Mouse (Mus musculus) embryo, embryonic 9.5 days (tissue): ENCODE data around the gene 6430628N08Rik.

Experiments used
- DNase-seq: peaks from one replicate; pipeline ENCODE4 v3.0.0-alpha.2; 2017; ENCODE audit errors: extremely low spot score

Gene 6430628N08Rik

DNA sequence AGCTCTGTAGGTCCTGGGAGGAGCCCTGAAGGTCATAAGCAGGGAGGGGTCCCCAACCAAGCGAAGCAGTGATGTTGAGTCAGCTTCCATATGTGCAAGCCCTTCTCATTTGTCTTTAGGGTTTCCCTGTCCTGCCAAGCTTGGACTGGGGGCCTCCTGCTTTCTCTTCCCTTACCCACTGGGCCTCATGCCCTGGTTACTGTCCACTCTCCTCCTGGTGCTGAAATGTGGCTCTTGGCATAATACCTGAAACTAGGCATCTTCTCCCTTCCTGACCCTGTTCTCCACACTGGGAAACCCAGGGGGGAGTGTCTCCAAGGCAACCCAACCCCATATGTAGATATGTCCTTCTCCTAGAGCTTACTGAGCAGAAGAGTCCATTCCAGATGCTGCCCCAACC, 3.6 kb upstream of the 6430628N08Rik start:
- no peak for DNase-seq

DNA sequence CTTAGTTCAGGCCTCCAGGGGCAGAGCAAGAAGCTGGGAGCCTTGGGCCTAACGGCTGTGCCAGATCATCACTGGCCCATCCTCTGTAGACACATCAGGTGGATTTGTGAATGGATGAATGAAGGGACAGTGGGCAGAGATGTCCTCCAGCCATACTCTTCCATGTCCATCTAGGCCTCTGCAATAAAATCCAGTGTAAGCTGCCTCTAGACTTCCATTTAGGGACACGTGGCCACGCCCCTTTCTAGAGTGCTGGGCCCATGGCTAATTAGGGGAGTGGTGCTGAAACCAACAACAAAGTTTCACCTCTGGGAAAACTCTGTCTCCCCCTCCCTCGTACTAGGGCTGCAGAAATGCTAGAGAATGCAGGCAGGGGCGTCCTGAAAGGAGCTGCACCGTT, 399 bp upstream of the 6430628N08Rik start:
- DNase-seq: no peak

DNA sequence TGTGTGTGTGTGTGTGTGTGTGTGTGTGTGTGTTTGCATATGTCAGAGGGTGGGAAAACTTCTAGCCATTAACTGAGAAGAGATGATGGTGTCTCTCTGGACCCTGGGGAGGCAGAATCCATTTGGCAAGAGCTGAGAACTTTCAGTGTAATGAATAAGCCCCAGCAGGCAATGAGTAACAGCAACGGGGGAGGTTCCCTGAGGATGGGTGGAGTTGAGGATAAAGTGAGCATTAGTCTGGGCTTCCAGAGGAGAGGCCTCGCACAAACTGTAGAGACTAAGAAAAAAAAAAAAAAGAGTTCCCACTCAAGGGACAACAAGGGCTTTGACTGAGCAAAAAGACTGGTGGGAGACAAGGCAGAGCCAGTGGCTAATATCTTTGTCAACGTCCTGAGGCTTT, 3.8 kb downstream of the 6430628N08Rik start:
- no peak for DNase-seq

DNA sequence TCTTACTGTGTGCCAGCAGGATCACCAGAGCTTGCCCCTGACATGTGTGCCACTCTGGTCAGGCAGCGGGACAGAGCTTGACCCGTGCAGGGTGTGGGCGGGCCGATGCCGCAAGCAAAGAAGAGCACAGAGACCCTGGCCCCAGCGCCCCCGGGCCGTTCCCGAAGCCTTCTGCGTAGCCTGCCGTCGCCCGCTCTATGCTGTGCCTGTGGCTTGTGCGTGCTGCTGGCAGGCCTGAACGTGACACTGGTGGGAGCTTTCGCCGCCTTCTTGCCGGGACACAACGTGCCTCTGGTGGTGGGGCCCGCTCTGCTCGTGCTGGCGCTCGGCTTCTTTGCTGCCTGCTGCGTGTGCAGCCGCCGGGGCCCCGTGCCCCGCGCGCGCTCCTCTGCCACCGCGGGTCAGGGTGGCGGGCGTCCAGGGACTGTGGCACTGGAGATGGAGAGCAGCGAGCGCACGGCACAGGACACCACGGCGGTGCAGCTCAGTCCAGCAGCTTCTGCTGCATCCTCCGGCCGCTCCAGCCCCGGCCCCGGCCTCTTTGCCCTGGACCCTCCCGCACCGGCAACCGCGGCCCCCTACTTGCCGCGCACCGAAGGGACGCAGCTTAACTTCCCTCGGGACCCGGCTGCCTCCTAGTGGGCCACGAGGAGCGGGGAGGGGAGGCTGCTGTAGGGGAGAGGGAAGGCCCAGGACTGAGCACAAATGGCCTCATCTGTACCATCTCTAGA, 7.6 kb downstream of the 6430628N08Rik start:
- DNase-seq: peak; percentile 66

DNA sequence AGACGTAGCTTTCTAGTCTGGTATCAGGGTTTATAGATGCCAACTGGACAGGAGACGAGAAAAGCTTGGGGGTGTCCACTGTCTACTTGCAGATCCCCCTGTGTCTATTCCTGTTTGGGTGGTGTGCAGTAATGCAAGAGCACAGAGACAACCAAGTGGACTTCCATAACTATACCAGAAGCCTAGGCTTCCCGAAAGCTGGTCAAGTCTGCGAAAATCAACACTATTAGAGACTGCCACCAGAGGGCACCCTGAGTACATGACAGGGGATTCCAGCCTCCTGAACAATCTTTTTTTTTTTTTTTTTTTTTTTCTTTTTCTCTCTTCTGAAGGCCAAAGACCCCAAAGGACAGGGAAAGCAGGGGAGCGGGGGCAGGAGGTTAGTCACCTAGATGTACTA, 12.4 kb downstream of the 6430628N08Rik start:
- DNase-seq: peak; percentile 78

DNA sequence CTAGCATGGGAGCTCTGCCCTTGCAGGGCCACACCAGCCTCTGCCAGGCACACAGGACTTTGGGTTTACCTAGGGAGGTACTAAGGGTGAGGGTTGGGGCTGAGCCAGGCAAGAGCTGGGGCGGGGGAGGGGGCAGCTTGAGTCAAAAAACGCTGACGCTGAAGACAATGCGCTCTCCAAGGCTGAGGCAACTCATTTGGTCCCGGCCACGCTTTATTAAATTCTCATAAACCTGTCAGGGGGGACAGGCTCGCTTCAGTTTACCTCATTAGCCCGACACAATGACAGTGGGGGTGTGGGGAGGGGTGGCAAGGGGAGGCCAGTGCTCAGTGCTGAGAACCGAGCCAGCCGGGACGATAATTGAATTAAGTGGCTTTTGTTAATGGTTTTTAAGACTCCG, 13.9 kb downstream of the 6430628N08Rik start:
- peak; percentile 47 for DNase-seq

DNA sequence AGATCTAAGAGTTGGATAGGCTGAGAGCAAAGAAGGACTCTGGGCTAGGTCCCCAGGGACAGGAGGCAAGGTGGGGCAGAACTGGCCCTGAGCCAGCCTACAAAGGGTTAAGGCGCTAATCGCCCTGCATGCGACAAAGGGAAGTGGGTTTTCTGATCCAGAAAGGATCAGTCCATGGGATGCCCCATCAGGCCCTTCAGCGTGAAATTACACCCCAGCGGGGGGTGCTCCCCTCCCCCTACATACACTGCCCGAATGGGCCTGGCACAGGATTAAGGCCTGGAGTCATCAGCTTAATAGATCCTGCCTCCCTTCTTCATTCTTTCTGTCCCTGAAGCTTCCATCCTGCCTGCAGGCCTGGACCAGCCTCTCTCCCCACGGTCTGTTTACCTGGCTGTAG, 15.2 kb downstream of the 6430628N08Rik start:
- peak; percentile 55 for DNase-seq

DNA sequence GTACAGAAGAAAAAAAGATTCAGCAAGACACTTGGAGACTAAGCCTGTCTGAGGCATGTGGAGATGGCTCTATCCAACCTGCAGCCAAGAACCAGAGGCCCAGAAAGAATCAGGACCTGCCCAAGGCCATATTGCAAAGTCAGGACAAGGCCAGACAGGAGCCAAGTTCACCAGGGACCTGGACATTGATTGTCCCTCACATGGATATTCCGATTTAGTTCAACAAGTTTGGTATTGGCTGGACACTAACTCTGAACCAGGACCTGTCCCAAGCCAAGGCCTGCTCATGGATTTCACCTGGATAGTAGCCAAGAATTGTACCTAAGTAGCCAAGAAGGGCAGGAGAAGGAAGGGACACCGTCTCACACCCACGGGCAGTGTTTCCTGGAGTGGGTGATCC, 16.3 kb downstream of the 6430628N08Rik start:
- no peak for DNase-seq

DNA sequence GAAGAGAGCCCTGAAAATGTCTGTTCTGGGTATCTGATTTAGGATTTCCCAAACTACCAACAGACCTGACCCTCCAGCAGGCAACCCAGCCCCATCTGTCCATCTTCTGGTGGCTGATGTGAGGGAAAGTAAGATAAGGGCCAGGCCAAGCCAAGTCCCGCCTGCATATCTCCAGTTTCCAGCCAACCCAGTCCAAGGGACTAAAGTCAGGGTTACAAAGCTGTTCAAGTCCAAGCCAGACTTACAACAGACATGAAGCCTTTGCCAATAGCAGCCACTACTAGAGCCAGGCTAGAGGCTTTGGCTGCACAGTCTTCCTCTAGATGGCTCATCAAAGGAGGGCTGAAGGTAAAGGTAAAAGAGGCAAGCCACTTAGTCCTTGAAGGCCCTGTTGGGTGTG, 17.5 kb downstream of the 6430628N08Rik start:
- DNase-seq: no peak

DNA sequence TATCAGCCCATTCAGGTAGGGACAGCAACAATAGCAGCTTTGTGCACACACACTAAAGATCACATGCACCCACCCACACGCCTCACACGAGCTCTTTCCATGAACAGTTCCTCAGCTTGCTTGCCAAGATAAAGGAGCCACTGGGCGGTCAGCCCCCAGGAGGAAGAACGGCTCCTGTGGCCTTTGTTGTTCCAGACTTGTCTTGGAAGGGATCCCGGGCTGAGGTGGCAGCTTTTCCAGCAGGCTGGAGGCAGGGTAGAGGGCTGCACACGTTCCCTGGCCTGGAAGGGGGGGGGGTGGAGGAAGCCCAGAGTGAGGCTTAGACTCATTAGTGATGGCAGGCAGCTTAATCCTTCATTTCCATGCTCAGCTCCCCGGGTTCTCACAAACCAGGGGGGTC, 18.2 kb downstream of the 6430628N08Rik start:
- no peak for DNase-seq

DNA sequence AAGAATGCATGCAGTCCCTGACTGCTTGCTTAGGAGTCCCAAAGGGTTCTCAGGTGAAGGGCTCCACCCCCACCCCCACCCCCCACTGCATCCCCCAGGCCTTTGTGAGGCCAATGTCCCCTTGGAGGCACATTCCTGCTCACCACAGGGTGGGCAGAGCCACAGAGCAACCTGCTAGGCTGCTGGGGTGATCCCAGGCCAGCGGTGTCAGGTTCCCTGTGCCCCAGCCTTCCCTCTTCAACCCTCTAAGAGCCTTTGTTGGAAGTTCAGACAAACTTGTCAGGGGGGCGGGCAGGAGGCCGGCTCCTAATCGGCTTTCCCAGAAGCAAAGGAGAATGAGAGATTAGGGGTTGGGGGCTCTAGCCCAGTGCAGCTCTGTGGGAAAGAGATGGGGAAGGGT, 21.1 kb downstream of the 6430628N08Rik start:
- DNase-seq: peak; percentile 47

DNA sequence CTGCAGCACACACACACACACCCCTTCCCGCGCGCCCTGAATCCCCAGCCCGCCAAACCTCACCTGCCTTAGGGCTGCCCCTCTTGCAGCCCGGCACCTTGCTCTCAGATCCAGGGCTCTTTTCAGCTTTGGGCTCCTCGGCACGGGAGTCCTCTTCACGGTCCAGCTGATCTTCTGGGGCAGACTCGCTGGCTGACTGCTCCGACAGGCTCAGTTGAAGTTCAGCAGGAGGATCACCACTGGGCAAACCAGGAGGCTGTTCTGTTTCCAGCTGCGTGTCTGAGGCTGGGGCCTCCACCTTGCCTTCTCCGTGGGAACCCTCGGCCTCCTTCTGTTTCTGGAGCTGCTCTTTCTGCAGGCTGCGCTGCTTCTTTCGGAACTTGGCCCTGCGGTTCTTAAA, 29.4 kb downstream of the 6430628N08Rik start:
- no peak for DNase-seq

DNA sequence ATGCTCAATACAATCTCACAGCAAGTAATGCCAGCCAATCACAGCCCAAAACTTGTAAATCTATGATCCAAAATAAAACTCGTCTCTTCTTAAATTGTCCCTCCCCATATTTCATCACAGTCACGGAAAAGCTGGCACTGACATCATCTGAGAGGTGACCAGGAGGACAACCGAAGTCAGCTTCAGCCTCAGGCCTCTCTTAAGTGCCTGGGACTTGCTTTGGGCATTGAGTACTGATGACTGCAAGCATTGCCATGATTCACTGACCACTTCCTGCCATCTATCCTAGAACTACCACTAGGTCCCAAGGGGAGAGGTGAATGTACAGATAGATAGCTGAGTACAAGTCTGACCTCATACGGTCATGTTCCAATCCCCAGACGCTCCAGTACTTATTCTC, 32.2 kb downstream of the 6430628N08Rik start:
- DNase-seq: no peak

DNA sequence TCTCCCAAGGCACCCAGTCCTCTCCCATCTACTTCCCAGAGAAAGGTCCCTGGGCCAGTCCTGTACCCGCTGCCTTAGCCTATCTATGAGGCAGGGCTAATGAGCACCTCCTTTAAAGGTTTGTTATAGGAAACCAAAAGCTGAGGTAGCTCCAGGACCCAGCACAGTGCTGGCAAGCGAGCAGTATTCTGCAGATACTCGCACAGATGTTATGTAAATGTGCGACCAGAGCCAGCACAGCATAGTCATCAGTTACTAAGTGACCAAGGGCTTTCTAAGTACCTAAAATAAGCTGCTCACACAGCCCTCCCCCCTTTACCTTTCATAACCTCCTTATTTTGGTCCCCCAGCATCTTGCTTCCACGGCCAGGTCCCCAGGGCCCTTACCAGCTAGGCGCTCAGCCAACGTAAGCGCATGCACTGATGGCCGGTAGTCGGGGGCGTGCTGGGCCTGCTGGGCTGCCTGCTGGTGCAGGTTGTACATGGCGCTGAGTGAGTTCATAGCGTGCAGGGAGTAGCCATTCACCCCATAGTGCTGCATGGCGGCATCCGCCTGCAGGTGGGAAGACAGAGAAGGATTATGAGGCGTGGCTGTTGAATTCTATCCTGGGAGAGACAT, 32.9 kb downstream of the 6430628N08Rik start:
- no peak for DNase-seq

DNA sequence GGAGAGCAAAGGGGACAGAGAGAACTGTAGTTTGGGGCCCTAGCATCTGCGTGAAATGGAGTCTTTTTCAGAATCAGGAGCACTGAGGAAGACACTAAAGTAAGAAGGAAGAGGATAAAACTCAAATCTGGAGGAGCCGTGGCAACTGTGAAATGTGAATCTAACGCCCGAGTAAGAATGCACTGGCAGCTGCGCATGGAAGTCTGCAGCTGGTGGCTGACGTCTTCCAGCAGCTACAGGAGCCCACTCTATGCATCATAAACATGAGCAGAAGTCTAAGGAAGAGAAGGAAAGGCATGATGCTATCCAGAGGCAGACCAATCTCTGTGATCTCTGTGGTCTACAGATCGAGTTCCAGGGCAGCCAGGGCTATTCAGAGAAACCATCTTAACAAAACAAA, 37.2 kb downstream of the 6430628N08Rik start:
- no peak for DNase-seq

DNA sequence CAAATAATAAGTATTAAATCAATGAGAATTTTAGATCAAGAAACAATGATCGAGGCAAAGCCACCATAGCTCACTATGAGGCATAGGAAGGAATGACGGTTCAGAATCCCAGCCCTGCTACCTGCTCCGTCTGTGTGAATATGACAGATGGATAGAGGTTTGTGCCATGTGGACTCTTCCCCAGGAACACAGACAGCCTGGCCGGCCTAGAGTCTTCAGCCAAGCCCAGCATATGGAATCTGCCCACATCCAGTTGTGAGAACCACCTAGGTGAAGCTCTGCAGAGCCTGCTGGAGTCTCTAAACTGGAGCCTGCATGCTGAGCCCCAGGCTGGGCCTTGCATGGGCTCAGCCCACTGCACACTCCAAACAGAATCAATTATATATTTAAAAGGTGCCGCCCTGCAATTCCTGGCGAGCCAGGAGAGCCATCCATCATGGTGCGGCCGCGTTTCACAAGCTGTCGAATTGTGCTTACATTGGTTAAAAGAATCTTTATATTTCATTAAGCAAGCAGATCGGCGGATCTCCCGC, 41.2 kb downstream of the 6430628N08Rik start:
- DNase-seq: no peak

DNA sequence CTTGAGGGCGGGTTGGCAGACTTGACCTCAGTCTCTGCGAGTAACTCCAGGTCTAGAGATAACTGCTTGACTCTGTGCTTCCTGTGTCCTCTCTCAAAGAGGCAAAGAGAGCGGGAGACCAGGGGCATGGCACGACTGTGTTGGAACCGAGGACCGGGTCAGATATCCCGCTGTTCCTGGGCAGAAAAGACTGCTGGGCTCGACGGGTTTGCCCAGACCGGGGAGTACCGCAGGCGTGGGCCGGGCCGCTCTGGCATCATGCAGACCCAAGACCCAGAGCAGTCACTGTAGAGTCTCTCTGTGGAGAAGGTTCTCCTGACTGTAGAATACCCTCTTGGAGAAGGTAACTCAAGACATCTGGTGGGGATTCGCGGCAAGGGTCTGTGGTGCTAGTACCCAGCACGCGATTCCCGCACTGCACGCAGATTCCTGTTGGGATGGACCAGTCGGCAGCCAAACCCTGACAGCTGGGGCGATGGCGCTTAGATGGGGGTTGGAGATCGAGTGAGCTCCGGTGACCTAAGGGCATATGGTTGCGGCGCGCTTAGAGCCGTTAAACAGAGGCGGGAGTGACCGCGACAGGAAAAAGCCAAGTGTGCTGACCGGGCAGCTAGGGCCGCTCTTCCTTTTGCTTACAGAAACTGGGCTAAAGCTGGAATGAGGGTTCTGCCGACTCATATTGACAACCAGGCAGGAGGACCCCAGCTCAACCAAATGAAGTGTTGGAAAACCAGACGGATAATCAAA, 45.5 kb downstream of the 6430628N08Rik start:
- no peak for DNase-seq

DNA sequence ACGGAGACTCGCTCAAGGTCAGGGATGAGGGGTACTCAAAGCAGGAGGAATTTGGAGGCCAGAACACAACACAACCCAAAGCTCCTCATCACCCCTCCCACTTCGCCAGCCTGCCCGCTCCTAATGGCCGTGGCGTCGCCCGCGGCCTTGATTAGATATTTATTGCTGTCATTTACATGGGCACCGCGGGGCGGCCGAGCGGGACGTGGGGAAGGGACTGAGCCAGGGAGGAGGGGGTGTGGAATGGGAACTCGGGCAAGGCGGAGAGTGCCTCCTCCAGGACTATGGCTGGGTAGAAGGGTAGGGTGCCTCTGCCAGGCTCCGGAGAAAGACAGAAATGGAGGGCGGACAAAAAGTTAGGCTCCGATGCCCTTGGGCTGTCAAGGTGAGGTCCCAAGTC, 46.2 kb downstream of the 6430628N08Rik start:
- DNase-seq: no peak

DNA sequence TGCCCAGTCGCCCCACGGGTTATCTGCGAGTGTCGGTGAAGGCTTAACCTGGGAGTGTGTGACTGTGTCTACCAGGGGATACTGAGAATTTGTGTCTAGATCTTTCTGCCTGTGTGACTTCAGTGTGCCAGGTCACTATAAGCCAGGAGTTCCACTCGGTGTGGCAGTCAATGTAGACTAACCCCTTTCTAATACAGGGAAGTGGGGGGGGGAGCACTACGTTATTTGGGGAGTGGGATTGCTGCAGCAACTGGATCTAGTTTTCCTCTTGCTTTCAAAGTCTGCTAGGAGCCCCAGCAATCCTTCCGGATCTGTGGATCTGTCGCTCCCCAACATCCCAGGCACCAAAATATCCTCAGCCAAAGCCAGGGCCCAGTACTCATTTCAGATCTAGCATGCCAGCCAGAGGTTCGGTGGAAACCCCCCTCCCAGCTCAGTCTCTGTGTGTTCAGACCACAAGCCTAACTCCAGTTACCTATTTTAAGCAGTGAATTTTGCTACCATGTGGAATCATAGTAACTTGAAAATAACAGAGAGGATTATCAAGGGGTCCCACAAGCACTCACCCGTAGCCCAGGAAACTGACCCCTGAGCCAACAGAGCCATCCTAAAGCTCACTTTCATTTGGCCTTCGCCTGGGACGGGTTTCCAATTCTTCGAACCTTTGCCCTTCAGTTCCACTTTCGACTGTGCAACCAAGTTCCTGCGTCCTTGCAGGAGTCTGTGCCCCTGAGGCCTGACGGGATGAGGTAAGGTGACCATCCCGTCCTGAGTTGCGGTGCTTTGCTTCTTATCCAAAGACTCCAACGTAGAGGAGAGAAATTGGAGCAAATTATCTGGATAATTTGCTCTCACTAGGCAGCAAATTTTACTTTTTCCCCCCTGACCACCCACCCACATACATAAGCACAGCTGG, 46.9 kb downstream of the 6430628N08Rik start:
- DNase-seq: no peak

DNA sequence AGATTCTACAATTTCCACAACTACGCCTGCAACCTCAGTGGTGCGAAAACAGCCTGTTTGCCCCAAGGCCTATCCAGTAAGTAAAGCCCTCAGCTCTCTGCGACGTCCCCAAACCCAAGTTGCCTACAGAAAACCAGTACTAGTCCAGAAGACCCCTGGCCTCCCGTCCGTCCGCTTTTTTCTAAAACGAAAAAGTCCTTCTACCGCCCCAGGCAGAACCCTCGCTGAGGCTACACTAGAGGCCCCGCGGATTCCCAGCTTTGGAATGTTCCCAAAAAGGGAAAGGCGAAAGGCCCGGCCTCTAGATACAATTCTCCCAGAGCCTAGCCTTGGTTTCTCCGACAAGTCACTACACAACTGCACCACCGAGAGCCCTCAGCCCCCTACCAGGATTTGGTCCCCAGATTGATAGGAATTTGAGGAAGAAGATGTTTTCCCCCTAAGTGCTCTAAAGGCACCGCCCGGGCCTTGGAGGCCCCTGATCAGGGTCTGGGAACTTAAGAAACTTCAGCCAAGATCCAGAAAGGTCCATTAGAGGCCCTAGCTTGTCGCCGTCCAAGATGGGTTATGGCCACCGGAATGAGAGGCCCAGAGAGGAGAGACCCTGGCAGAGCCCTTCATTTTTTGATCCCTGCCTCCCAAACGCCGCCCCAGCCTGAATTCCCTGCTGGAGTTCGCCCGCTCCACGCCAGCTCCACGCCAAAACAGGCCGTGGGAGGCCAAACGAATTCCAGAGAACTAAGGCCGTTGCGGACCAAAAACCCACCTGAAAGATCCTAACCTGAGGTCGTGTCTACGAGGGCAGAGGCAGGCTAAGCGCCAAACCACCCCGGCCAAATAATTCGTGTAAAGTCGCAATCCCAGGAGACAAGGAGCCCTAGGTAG, 48.1 kb downstream of the 6430628N08Rik start:
- peak; percentile 64 for DNase-seq
